9 mouse cellular contexts compared by ENCODE assay signal in the genomic region with DNA sequence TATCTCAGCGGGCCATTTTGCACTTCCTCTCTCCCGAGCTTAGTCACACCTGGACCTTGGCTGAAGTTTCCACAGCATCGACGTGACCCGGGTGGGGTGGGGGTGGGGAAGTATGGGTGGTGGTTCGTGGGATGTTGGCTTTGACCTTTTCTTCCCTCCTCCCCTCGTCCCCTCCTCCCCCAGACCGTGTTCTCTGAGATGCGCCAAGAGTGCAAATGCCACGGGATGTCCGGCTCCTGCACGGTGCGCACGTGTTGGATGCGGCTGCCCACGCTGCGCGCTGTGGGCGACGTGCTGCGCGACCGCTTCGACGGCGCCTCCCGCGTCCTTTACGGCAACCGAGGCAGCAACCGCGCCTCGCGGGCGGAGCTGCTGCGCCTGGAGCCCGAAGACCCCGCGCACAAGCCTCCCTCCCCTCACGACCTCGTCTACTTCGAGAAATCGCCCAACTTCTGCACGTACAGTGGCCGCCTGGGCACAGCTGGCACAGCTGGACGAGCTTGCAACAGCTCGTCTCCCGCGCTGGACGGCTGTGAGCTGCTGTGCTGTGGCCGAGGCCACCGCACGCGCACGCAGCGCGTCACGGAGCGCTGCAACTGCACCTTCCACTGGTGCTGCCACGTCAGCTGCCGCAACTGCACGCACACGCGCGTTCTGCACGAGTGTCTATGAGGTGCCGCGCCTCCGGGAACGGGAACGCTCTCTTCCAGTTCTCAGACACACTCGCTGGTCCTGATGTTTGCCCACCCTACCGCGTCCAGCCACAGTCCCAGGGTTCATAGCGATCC. TPM values are rescaled to one million over a fixed set of nuclear protein-coding genes. Genes with fewer than 3 reads are reported as not detected.
DNase-seq lines count a peak whose midpoint lies in the region; ATAC-seq lines count a peak whose summit lies in the region.
"Had no signal": no experiment of that assay in that cellular context is flagged by ENCODE, and none has a peak within 500 bp of the region (broad histone marks: within the 10 kb centered on the region; RNA-seq: fewer than 3 reads in every experiment).

No protein-coding gene starts in this region.

- H3K36me3 ChIP-seq in heart, embryonic 12.5 days, result no peaks in the 10 kb centered on the region
- no peaks in the 10 kb centered on the region for H3K36me3 ChIP-seq in midbrain, embryonic 16.5 days (ENCODE audit: control insufficient read depth, insufficient read depth, low read length)

- peaks cover 48% of the 10 kb centered on the region for H3K4me1 ChIP-seq in heart, embryonic 12.5 days (replicated peaks)
- H3K4me1 ChIP-seq in midbrain, embryonic 16.5 days (ENCODE audit: control insufficient read depth, insufficient read depth, low read length), result peaks cover 16% of the 10 kb centered on the region; the same call in 1 of the 2 replicates

- DNase-seq in heart, postnatal 4 days, result no peak
- no peak for DNase-seq in adrenal gland, postnatal 25 days
- no peak for DNase-seq in c-Kit-positive CD71-positive TER-119-positive erythroid progenitor cells, embryonic 14.5 days (ENCODE audit: low spot score)

- H3K4me3 ChIP-seq in heart, embryonic 12.5 days, result peak overlapping the region; percentile 30
- H3K4me3 ChIP-seq in midbrain, embryonic 16.5 days (ENCODE audit: low read depth, low read length), result peak overlapping the region; percentile 38

- no peaks in the 10 kb centered on the region for H3K9me3 ChIP-seq in heart, embryonic 12.5 days (replicated peaks)
- no peaks in the 10 kb centered on the region for H3K9me3 ChIP-seq in midbrain, embryonic 16.5 days (replicated peaks; ENCODE audit: control insufficient read depth, low read length, poor library complexity, severe bottlenecking)

- peaks cover 99% of the 10 kb centered on the region for H3K27me3 ChIP-seq in heart, embryonic 12.5 days (replicated peaks)
- H3K27me3 ChIP-seq in midbrain, embryonic 16.5 days (ENCODE audit: control insufficient read depth, insufficient read depth, low read depth, low read length), result peaks cover 92% of the 10 kb centered on the region

- no peak overlapping the region for H3K27ac ChIP-seq in heart, embryonic 12.5 days (ENCODE audit: poor library complexity, severe bottlenecking)
- no peak overlapping the region for H3K27ac ChIP-seq in midbrain, embryonic 16.5 days (ENCODE audit: low read length)

- H3K9ac ChIP-seq in heart, embryonic 12.5 days, result no peak overlapping the region
- peak overlapping the region; percentile 48 for H3K9ac ChIP-seq in midbrain, embryonic 16.5 days (ENCODE audit: low read depth, low read length)

- no peak for ATAC-seq in heart, embryonic 12.5 days (ENCODE audit: insufficient number of reproducible peaks, low FRiP score)
- peak; percentile 54 for ATAC-seq in CD4-positive, CD25-positive, alpha-beta regulatory T cell, adult 4 months
- 0 out of 2 replicates have a peak, but pooled peaks have one; percentile 10 for ATAC-seq in granulocyte monocyte progenitor cell, adult 5-6 weeks (replicated peaks; ENCODE audit: poor library complexity, severe bottlenecking)
- peak; percentile 72; the same call in 1 of the 2 replicates for ATAC-seq in midbrain, embryonic 16.5 days
- ATAC-seq in inflammation-experienced regulatory T-cells, adult 6 months, result no peak

- 2% methylated on average over 75 of the region's 75 CpGs for WGBS in heart, embryonic 12.5 days
- WGBS in midbrain, embryonic 16.5 days, result 1% methylated on average over 75 of the region's 75 CpGs

- peak overlapping the region; percentile 41 for H3K4me2 ChIP-seq in heart, embryonic 12.5 days
- peak overlapping the region; percentile 50 for H3K4me2 ChIP-seq in midbrain, embryonic 16.5 days (ENCODE audit: low read length)

RNA-seq across cellular contexts. Expression of a gene that starts 2.8 kb away (rescaled TPM):
- polyA plus RNA-seq in heart, embryonic 12.5 days (2016; fragmentation: Nextera tagmentation; extraction: Ambion mirVana), result not detected in 2 replicates
- not detected for total RNA-seq in heart, postnatal 4 days (2021)
- not detected for polyA plus RNA-seq in CD4-positive, CD25-positive, alpha-beta regulatory T cell, adult 4 months (2017; shearing (Covaris generic))
- total RNA-seq in granulocyte monocyte progenitor cell, adult 5-6 weeks (2014; fragmentation: Nextera tagmentation), result not detected in 2 replicates
- total RNA-seq in granulocyte monocyte progenitor cell, adult 5-6 weeks (2017), result not detected in 2 replicates
- 1.2 and 1.3 TPM in 2 replicates for polyA plus RNA-seq in midbrain, embryonic 16.5 days (2015; fragmentation: Nextera tagmentation; extraction: Ambion mirVana)
- total RNA-seq in adrenal gland, postnatal 25 days (2021), result not detected in 2 replicates
- under 1 TPM in 1 of 3 experiments, not detected in 2; 0.15 TPM for polyA plus RNA-seq in inflammation-experienced regulatory T-cells, adult 6 months (2017; shearing (Covaris generic))
- total RNA-seq: CH12.LX had no signal

RNA-seq across cellular contexts. Expression of a gene that starts 14.5 kb away (rescaled TPM):
- polyA plus RNA-seq in heart, embryonic 12.5 days (2016; fragmentation: Nextera tagmentation; extraction: Ambion mirVana), result not detected in 2 replicates
- under 1 TPM; 0.36 to 0.50 TPM for total RNA-seq in heart, postnatal 4 days (2021)
- not detected for polyA plus RNA-seq in CD4-positive, CD25-positive, alpha-beta regulatory T cell, adult 4 months (2017; shearing (Covaris generic))
- 0.47 TPM in 1 of 2 replicates, not detected in the other for total RNA-seq in granulocyte monocyte progenitor cell, adult 5-6 weeks (2014; fragmentation: Nextera tagmentation)
- 0.26 TPM in 1 of 2 replicates, not detected in the other for total RNA-seq in granulocyte monocyte progenitor cell, adult 5-6 weeks (2017)
- polyA plus RNA-seq in midbrain, embryonic 16.5 days (2015; fragmentation: Nextera tagmentation; extraction: Ambion mirVana), result not detected in 2 replicates
- 0.43 and 0.55 TPM in 2 replicates for total RNA-seq in adrenal gland, postnatal 25 days (2021)
- polyA plus RNA-seq in inflammation-experienced regulatory T-cells, adult 6 months (2017; shearing (Covaris generic)), result under 1 TPM in 1 of 3 experiments, not detected in 2; 0.15 TPM

RNA-seq across cellular contexts. Expression of a gene that starts 16.9 kb away (rescaled TPM):
- polyA plus RNA-seq in heart, embryonic 12.5 days (2016; fragmentation: Nextera tagmentation; extraction: Ambion mirVana), result 0.04 and 0.14 TPM in 2 replicates
- 1 to 10 TPM in 1 of 2 experiments, under 1 TPM in 1; 0.93 to 1.2 TPM for total RNA-seq in heart, postnatal 4 days (2021)
- polyA plus RNA-seq in CD4-positive, CD25-positive, alpha-beta regulatory T cell, adult 4 months (2017; shearing (Covaris generic)), result not detected
- total RNA-seq in granulocyte monocyte progenitor cell, adult 5-6 weeks (2014; fragmentation: Nextera tagmentation), result not detected in 2 replicates
- not detected in 2 replicates for total RNA-seq in granulocyte monocyte progenitor cell, adult 5-6 weeks (2017)
- 0.35 and 0.42 TPM in 2 replicates for polyA plus RNA-seq in midbrain, embryonic 16.5 days (2015; fragmentation: Nextera tagmentation; extraction: Ambion mirVana)
- 0.09 and 0.24 TPM in 2 replicates for total RNA-seq in adrenal gland, postnatal 25 days (2021)
- polyA plus RNA-seq in inflammation-experienced regulatory T-cells, adult 6 months (2017; shearing (Covaris generic)), result not detected

RNA-seq across cellular contexts. Expression of a gene that starts 29.4 kb away (rescaled TPM):
- polyA plus RNA-seq in heart, embryonic 12.5 days (2016; fragmentation: Nextera tagmentation; extraction: Ambion mirVana), result 46.3 and 46.9 TPM in 2 replicates
- total RNA-seq in heart, postnatal 4 days (2021), result 10 to 100 TPM; 40.9 to 43.7 TPM
- 10 to 100 TPM; 33.0 to 35.3 TPM for polyA plus RNA-seq in CD4-positive, CD25-positive, alpha-beta regulatory T cell, adult 4 months (2017; shearing (Covaris generic))
- total RNA-seq in granulocyte monocyte progenitor cell, adult 5-6 weeks (2014; fragmentation: Nextera tagmentation), result 39.0 and 41.4 TPM in 2 replicates
- 29.9 and 32.7 TPM in 2 replicates for total RNA-seq in granulocyte monocyte progenitor cell, adult 5-6 weeks (2017)
- 96.4 and 102 TPM in 2 replicates for polyA plus RNA-seq in midbrain, embryonic 16.5 days (2015; fragmentation: Nextera tagmentation; extraction: Ambion mirVana)
- 118 and 138 TPM in 2 replicates for total RNA-seq in adrenal gland, postnatal 25 days (2021)
- polyA plus RNA-seq in inflammation-experienced regulatory T-cells, adult 6 months (2017; shearing (Covaris generic)), result 10 to 100 TPM; 35.5 to 38.0 (median 37.8) TPM

RNA-seq across cellular contexts. Expression of a gene that starts 38.9 kb away (rescaled TPM):
- 81.5 and 83.5 TPM in 2 replicates for polyA plus RNA-seq in heart, embryonic 12.5 days (2016; fragmentation: Nextera tagmentation; extraction: Ambion mirVana)
- 10 to 100 TPM; 88.9 to 89.3 TPM for total RNA-seq in heart, postnatal 4 days (2021)
- polyA plus RNA-seq in CD4-positive, CD25-positive, alpha-beta regulatory T cell, adult 4 months (2017; shearing (Covaris generic)), result 100 to 1,000 TPM; 126 to 187 TPM
- total RNA-seq in granulocyte monocyte progenitor cell, adult 5-6 weeks (2014; fragmentation: Nextera tagmentation), result 34.2 and 63.8 TPM in 2 replicates
- total RNA-seq in granulocyte monocyte progenitor cell, adult 5-6 weeks (2017), result 85.0 and 110 TPM in 2 replicates
- 72.9 and 73.1 TPM in 2 replicates for polyA plus RNA-seq in midbrain, embryonic 16.5 days (2015; fragmentation: Nextera tagmentation; extraction: Ambion mirVana)
- 60.4 and 78.6 TPM in 2 replicates for total RNA-seq in adrenal gland, postnatal 25 days (2021)
- polyA plus RNA-seq in inflammation-experienced regulatory T-cells, adult 6 months (2017; shearing (Covaris generic)), result 100 to 1,000 TPM; 119 to 137 (median 129) TPM

Comparison
In these comparisons a context has a peak if more than half of its experiments do, and no peak if none do; other contexts are left out.
1. ATAC-seq: peak in CD4-positive, CD25-positive, alpha-beta regulatory T cell, adult 4 months (single experiment), granulocyte monocyte progenitor cell, adult 5-6 weeks (single experiment) and midbrain, embryonic 16.5 days (single experiment); none in heart, embryonic 12.5 days (single experiment) and inflammation-experienced regulatory T-cells, adult 6 months (single experiment).